Mouse (Mus musculus) 416B (cell line): ENCODE results near the gene Jph2.
A peak's percentile ranks its signal among the peaks of the same experiment; 100 is the strongest.

Source experiments
- DNase-seq: peaks from one replicate; pipeline ENCODE4 v3.0.0; 2011; ENCODE audit warnings: low read depth

The Jph2 gene

DNA sequence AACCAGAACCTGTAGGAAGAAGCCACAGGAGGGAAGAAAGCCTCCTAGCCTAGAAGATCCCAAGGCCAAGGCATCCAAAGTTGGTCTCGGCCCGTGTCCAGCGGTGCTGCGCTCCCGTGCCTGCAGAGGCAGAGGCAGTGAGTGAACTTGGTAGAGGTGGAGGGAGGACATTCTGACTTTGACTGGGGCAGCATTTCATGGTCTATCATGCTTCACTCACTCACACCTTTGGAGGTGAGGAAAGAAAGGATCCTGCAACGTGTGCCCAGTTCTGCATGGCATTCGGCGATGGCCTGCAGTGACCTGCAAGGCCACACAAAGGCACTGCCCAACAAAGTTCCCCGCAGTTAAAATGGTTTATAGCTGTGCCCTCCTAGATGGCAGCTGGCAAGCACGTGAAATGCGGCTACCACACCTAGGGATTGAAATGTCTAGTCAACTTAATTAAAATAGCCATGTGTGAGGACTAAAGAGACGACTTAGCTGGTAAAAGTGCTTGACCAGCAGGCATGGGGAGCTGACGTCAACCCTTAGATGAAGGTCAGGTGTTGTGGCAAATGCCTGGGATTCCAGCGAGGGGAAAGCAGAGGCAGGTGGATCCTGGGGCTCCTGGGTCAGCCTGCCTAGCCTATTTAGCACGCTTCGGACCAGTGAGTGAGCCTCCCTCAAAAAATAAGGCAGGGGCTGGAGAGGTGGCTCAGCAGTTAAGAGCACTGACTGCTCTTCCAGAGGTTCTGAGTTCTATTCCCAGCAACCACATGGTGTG lies 36.8 kb downstream of the Jph2 start:
- DNase-seq, result no peak

DNA sequence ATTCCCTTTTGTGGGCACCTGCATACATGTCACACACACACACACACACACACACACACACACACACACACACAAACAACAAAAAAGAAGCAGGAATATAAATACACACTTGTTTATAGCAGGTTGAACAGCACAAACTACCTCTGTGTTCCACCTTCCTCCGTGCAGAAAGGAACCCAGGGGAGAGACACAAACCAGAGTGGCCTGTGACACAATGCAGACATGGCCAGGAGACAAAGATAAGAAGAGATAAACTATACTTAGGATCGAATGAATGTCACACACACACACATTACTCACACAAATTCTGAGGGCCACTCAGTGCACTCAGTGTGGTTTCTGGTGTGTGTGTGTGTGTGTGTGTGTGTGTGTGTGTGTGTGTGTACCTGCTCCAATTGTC lies 38.5 kb downstream of the Jph2 start:
- DNase-seq, result no peak

DNA sequence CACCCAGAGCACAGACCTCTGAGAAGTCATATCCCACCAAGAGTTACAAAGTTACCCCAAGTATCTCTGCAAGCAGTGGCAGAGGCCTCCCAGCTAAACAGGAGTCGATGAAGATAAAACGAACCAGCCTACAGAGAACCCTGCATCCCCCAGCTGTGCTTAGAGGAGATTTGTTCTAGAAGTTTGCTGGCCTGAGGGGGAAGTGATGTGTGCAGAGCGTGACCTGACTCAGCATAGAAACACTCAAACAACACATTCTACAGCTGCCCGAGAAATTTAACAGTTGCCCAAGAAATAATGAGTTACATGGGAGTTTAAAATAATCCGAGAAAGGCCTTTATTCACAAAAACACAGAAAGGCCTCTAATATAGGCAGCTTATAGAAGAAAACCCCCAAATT lies 39.1 kb downstream of the Jph2 start:
- DNase-seq, result no peak

DNA sequence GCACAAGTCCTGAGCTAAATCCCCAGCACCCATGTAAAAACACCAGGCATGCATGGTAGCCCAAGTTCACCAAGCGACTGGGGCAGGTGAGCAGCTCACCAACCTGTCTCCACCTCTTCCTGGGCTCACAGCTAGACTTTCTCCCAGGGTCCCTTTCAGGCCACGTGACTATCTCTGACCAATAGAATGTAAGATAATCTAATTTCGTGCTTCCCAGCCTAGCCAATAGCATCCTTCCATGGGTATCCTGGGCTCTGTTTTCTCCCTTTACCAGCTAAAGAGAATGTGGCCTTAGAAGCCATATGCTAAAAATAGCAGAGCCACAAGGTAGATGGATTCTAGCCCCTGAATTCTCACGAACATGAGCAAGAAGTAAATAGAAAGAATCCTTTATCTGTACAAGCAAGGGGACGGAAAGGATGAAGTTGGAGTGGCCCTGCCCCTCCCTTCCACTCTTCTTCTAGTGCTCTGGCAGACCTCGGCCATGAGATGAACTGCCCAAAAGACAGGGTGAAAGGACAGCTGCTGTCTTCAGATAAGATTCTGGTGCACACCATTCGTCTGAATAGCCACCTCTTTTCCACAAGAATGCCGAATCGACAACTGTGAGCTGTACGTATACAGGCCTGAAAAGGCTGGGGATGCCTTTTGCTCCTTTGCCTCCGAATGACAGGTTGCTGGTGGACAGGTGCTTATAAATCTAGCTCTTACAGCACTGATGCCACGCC lies 41.5 kb downstream of the Jph2 start:
- no peak for DNase-seq

DNA sequence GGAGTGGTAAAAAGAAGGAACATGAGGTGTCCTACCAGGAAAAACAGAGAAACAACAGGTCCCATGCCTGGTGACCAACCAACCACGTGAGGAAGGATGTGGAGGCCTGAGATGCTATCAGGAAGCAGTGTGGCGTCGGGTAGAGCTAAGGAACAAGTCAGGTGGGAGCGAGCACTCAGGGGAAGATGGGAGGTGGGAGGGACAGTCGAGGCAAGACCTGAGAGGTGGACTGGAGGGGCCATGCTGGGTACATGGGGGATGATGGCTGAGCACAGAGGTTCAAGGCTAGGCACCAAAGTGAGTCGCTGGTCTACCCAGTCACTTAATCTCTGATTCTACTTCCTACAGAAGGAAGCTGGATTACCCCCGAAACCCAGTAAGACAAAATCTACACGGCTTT lies 42.1 kb downstream of the Jph2 start:
- DNase-seq, result no peak

DNA sequence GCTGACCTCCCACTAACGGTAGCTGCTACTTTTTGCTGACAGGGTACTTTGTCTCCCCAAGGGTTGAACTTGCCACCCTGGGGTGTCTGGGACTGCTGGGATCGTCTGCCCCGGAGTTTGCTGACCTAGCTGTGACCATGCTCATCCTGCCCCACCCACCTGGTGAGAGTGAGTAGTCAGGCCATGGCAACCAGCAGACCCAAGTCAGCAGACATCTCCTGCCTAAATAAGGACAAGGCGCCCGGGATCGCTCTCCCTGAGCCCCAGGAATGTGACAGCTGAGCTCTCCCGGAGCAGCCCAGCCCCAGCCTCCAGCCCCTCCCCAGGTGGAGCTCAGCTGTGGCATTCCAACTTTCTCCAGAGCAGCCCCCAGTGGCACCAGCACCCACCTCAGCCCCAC lies 44.1 kb downstream of the Jph2 start:
- no peak for DNase-seq

DNA sequence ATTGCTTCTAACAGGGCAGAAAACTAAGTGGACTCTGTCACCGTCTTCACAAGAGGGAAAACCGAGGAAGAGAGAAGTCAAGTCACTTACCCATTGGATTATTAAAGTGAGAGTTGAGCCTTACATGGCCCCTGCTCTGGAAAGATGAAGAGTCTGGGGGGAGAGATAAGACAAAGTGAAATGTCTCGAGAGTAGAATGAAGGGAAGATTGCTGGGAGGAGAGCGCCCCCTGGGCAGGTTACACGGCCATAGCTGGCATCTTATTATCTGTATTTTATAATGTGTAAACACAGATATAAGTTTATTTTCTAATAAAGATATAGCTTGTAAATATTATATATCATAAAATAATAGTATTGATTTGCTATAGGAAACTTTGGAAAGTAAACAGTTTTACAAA lies 47.4 kb downstream of the Jph2 start:
- DNase-seq, result no peak

DNA sequence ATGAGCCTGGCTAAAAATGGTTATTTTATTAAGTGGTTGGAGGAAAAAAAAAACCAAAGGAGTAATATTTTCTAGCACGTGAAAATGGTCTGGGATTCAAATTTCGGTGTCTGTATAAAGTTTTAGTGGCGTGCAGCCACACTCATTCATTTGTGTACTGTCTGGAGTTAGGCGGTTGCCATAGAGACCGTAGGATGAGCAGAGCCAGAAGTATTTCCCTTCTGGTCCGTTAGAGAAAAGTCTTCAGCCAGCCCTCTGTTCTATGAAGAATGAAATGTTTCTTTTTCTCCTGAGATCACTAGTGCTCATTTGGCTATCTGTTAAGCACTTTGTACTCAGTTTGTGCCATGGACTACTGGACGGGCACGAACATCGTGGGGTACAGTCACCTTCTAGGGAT lies 48.4 kb downstream of the Jph2 start:
- DNase-seq, result no peak

DNA sequence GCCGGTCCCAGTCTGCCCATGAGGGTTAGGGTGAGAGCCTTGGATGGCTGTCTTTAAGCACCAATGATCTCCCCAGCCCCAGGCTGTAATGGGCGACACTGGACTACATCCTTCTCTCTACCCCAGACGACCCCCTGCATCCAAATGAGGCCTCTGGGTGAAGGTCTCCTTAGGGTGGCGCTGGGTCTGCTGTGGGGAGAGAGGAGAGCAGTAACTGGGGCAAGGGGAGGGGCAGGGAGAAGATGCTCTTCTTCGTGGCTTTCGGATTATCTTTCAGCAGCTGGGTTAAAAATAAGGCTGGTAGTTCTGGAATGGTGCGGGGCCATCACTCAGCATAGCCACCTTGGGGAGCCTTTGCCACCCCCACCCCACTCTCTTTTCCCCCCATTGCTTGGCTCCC lies 49.1 kb downstream of the Jph2 start:
- DNase-seq, result no peak

DNA sequence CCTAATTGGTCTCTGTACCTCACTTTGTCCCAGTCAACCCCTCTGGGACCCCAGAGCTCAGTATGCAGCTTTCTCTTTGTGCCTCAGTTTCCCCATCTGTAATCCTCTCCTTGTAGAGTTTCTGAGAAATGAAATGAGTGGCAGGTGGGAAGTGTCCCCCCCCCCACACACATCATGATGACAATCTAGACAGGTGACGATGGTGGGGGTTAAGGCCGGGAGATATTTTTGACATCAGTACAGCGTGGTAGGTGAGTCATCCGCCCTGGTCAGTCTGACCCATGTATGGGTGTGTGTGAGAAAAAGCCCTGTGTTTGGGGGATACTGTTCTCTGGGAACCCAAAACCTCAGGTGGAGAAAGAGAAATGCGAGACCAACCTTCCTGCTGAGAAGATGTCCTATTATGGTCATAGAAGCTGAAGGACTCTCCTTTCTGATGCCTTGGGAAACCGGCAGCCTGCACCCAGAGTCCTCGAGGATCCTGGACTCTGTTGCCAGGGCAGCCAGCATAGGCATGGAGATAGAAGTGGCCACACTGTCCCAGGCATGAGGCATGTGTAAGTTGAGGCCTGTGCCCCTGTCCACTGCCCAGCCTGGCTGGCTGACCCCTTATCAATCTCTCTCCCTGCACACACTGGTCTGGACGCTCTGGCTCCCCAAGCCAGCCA lies 50.1 kb downstream of the Jph2 start:
- no peak for DNase-seq

DNA sequence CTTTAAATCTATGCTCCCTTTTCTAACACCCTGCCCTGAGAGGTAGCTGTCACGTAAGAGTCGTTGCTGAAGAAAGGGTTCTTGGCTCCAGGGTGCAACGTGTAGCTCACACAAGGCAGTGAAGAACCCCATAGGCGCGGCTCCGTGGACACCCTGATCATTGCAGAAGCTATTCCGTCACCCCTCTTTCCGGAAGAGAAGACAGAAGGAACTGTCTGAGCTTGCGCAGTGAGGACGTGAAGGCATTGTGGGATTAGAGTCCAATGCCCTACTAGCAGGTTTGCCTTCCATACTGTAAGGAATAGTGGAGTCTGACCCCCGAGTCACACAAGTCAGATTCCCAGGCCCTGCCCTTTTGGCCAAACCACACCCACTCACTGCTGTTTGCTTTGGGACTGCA lies 51.3 kb downstream of the Jph2 start:
- DNase-seq, result no peak

DNA sequence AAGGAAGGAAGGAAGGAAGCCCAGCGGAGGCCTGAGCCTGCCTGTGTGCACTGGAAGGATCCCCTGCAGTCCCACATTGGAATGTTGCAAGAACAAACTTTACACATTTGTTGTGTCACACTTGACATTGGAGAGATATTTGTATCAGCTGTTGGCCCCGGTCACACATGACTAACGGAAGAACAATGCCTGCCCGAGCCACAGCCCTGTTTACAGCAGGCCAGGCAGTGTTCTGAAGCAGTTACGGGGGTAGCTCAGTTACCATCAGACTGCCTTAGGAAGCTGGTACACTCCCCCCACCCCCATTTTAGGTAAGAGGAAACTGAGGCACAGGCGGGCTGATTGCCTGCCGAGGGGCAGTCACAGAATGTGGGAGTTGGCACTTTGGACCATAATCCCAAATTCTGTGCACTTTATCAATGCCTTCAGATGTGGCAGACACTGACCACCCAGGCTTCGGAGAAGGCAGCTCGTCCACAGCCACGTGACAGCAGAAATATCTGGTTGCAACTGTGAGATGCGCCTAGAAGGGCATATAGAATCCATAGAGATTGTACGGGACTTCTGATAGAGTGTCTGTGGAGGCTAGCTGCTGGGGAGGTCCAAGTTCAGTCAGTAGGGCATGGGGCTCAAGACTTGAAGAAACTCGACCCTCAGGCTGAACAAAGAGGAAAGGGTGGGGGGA lies 52.7 kb downstream of the Jph2 start:
- DNase-seq, result no peak

DNA sequence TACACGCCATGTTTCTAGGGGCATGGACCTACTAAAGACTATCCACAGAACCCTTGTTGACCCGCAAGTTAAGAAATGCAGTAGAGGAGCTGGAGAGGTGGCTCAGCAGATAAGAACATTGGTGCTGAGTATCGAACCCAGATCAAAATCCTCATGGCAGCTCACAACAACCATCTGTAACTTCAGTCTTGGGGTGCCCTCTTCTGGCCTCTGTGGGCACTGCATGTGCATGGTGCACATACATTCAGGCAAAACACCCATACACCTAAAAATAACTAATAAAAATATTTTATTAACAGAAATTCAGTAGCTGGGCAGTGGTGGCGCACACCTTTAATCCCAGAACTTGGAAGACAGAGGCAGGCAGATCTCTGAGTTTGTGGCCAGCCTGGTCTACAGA lies 54.1 kb downstream of the Jph2 start:
- DNase-seq, result peak; percentile 37

DNA sequence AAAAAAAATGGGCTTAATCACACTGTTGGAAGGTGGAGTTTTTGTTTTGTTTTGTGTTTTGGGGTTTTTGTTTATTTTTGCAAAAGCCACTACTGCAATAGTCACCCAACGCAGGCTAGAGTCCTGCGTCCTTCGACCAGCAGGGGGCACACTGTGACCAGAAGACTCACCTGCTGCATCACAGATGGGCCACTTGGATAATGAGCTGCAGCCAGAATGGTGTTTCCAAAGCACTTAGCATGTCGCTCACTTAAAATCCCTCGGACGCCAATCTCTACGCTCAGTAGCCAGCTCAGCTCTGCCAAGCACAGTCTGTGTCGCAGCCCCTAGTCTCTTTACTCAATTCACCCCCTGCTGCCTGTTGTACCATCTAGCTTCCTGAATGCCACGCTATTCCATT lies 57.5 kb downstream of the Jph2 start:
- DNase-seq, result peak; percentile 56

DNA sequence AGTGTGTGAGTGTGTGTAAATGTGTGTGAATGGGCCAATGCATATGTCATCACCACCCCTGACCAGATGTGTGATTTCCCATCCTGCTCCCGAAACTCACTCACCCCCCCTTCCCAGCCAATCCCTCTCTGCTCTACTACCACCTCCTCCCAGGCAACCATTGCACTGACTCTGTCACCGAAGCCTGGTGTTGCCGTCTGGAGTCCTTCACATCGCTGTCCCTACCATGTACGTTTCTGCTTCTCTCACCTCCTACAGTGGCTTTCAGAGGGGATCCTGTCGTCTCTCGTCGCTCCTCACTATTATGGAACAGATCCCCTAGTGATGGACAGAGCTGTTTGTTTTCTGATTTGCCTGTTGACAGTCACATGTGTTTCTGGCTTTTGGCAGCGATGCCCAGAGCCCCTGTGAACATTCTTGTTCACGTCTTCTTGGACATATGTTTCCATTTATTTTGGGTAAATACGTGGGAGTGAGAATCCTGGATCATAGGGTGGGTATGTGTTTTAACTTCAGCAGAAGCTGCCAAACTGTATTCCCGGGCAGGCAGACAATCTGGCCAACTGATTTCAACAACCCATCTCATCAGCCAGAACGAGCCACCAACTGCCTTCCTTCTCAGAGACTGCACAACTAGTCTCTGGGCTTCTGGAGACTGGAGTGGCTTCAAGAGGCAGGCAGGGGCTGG lies 65.3 kb downstream of the Jph2 start:
- DNase-seq, result no peak

DNA sequence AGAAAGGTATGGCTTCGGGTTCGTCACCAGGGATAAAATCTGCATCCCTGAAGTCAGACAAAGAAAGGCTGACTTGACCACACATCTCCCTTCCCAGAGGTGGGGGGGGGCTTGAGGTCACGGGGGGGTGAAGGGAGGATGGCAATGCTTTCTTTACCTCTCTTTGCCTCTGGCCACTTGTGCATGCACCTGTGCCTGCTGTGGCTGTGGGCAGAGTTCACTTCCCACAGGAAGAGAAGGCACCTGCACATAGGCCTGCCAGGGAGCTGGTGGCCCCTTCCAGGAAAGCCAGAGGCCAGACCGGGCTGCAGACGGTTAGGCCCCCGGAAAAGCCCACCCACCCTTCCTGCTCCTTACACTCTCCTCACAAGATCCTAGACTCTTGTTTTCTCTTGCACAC lies 66.4 kb downstream of the Jph2 start:
- no peak for DNase-seq

DNA sequence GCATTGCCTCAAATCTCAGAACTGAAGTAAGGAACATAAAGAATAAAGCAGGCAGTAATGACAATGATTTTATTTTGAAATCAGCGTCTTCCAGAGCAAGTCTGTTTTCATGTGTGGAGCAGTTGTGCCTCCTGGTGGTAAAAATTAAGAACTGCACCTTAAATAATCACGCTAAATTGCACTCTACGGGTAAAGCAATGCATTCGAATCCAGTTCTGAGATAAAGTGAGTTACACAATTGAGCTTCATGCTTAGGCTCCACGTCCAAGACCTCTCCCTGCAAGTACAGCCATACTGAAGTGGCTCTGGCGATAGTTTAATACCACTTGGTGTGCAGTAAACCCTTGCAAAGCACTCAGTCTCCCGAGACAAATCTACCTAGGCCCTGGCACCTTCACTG lies 67.1 kb downstream of the Jph2 start:
- peak; percentile 70 for DNase-seq

DNA sequence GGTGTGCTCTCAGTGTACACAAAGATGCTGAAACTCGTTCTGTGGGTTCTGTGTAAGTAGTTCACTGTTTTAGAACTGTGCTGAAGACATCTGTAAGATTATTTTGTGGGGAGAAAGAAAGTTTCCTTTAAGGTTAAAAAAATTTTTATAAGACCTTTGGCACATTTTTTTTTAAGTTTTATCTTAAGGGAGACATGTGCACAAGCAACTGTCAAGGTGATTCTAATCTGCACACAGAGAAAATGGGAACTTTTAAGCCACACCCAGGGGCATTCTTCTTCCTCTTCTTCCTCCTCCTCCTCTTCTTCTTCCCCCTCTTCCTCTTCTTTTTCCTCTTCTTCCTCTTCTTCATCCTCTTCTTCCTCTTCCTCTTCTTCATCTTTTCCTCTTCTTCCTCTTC lies 74.6 kb downstream of the Jph2 start:
- DNase-seq, result no peak

DNA sequence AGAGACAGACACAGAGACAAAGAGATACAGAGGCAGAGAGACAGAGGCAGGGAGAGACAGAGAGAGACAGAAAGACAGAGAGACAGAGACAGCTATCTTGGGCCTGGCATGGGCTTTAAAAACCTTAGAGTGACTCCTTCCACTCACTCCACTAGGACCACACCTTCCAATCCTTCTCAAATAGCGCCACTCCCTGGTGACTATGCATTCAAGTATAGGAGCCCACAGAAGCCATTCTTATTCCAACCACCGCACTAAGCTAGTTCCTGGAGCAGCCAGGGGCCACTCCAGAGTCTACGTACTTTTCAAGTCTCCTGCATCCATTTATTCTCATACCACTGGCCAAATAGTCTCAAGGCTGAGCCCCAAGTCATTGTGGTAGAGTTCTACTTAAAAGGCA lies 79.0 kb downstream of the Jph2 start:
- peak; percentile 34 for DNase-seq

DNA sequence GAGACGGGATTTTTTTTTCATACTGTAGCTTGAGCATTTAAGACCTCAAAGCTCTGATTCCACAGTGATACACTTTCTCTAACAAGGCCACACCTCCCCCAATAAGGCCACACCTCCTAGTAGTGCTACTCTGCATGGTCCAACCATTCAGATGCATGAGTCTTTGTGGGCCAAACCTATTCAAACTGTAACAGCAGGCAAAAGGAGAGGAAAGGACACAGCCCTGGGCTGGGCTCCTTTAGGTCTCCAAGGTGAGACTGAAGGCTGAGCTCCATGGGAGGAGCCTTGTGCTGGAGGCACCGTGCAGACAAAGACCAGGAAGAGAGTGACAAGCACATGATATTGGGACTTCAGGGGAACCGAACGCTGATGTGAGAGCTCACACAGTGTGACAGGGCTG lies 80.5 kb downstream of the Jph2 start:
- DNase-seq, result no peak

DNA sequence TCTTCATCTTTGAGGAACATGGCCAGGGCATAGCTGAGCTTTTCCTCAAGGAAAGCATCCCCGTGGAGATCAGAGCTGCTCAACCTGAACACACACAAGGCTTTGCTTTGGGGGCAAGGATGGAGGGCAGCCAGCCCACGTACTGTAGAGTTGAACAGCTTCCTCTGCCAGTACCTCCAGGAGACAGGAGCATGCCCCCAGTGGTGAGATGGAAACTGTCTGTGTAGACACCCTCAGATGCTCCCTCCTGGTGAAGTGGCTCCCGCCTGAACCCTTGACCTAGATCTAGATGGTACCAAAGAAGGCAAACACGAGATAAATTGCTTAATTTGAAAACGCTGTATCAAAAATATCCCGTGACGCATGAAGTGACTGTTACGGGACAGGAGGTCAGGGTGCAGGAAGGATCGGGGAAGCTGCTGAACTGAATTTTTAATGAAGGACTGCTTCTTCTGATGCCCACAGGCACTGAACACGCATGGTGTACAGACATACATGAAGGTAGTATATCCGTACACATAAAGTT lies 87.6 kb downstream of the Jph2 start:
- no peak for DNase-seq

DNA sequence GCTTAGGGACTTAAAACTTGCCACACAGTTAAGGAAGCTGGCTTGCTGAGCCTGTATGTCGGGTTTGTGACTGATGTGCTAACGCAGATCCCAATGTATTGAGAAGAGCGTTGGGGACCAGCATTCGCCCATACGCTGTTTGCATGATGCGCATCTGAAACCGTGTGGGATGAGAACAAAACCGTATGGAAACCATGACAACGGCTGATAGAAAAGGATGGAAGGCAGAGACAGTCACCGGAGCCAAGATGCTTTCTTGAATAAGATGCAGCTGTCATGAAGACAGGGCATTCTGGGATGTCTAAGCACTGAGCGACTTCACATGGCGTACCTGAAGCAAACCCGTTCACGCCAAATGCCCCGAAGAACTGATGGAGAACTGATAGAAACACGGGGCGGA lies 88.4 kb downstream of the Jph2 start:
- DNase-seq, result no peak
